Mouse (Mus musculus): ENCODE measurements around the gene Pik3cb.

Pik3cb gene

DNA sequence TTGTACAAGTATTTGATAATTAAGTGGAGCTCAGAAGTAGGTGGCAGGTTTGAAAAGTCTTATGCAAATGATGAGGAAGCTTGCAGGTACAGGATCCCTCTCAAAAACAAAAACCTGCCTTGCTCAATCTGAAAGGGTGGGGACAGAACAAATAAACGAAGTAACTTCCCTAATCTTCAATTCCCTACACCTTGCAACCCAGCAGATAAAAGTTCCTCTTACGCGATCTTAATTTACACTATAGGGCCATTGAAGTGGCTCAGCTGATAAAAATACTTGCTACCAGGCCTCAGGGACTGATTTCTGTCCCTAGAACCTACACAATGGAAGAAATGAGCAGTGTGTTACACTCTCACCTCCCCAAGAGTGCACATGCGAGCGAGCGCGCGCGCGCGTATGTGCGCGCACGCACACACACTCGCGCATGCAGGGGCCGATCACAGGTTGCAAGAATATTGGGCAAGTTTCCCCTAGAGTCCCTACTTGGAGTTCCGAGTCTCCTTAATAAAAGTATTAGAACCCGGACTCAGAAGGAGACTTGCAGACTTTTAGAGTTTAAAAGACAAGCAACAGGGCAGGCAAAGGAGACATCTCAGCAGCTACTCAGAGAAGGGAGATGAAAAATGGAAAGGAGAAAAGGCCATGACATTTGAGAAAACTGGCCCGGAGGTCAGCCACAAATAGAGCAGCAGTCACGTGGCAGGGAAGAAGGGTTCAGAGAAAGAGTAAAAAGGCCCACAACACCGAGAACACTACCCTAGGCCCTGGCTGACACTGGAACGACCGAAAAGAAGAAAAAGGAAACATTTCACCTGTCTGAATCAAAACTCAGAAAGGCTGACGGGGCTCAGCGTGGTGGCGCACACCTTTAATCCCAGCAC, 6.7 kb upstream of the Pik3cb start:
- no peak for DNase-seq (ENCODE audit: low spot score)

DNA sequence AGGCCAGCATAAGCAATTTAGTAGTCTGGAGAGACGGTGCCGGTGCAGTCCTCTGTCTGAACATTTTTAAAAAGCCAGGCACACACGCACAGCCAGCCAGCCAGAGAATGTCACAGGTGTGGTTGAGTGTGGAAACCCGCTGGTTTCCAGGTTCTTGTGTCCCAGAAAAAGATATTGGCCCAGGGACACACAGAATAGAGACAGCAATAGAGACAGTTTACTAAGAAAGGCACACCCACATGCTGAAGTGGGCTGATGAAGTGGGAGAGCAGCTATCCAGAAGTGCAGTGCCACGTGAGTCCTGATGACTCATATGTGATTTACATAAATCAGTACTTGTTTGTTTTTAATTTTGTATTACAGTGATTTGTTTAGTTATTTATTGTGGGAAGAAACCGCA, 5.3 kb upstream of the Pik3cb start:
- no peak for DNase-seq (ENCODE audit: low spot score)

DNA sequence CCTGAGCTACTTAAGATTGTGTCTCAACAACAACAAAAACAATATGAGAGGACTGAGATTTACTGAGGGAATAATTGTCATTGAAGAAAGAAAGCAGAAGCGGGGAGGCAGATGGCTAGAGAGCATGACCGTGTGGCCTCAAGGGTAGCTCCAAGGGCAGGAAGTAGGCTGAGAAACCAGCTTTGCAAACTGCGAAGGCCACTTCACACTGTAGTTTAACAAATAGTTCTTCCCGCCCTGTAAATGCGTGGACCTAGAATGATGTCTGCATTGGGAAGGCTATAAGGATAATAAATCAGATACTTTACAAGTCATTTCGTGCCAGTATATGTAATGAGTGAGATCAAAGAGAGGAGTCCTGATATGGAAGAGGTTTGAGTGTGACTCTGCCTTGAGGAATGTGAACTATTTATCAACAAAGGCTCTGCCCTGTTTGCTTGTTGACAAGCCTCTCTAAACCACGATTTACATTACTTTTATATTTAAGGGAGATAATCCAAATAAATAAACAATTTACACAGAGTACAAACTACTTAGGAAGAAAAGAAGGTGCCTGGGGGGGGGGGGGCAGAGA, 4.1 kb upstream of the Pik3cb start:
- no peak for DNase-seq (ENCODE audit: low spot score)

DNA sequence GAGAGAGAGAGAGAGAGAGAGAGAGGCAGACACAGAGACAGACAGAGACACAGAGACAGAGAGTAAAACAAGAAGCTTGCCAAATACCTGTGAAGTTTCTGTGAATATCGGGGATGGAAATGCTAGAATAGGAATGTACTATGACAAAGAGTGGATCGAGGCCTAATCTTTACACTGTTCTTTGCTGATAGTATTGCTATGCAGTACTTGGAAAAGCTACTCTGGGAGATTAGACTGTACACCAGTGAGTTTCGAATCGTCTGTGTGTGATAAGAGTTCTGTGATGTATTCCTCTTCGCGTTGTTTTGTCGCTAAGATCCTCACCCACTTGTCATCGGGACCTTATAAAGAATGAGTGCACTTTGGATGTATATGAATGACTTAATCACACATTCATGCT, 1.2 kb upstream of the Pik3cb start:
- peak; percentile 70 for DNase-seq (ENCODE audit: low spot score)

DNA sequence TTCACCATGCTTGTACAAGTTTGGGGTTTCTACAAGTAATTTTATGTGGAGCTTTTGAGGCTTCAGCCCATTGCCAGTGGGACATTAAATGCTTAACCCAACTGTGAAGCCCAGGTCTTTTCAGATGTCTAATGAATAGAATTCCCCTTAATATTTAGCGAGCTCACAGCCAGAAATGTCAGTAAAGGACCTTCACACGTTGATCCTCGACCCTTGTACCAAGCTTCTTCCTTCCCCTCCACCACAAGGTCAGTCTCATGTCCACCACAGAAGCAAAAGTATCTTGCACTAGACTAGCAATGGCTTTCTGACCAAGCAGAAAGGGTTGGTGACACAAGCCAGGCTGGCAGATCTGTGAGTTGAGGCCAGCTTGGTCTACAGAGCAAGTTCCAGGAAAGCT, 750 bp upstream of the Pik3cb start:
- DNase-seq (ENCODE audit: low spot score), result no peak

DNA sequence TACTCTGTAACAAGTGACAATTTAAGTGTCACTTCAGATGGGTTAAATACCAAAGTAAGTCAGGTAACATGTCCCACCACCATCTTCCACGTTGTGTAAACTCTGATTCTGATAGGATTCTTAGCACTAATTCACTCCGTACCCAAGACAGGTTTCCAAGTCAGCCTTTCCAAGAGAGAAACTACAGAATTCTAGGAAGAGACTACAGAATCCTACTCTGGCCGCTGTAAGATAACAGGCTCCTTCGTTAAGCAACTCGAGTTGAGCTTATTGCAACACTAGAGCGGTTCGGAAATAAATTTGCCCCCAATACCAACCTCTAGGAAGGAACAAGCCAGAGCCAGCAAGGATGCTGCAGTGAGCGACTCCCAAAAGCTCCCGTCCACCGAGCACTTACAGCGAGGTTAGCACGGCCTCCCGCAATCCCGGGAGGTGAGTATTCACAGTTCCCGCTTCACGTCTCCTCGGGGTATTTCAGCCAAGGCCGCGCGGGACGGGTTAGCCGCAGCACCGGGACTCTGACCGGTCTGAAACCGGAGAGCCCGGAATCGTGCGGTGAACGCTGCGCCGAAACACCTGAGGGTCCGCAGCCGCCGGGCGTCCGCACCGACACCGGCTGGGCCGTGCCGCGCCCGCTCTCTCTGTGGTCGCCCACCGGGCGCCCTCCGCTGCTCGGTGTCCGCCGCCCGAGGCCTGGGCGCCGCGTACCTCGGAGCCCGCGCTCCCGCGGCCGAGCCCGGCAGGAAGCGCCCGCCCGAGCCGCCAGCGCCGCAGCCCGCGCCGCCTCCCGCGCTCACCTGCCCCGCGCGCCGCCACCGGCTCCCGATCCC, 1.0 kb downstream of the Pik3cb start:
- peak; percentile 78 for DNase-seq (ENCODE audit: low spot score)

DNA sequence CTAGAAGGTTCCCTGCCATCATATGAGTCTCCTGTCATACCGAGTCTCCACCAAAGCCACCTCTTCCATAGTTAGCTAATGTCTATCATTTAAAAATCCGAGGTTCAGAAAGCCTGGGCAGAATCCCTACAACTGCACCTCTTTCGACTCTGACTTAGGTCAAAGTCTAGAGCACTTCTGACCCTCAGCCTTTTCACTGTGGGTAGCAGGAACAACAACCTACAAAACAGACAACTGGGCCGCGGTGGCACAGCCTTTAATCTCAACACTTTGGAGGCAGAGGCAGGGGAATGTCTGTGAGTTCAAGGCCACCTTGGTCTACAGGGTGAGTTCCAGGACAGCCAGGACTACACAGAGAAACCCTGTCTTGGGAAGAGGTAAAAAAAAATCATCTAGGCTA, 3.1 kb downstream of the Pik3cb start:
- no peak for DNase-seq (ENCODE audit: low spot score)

DNA sequence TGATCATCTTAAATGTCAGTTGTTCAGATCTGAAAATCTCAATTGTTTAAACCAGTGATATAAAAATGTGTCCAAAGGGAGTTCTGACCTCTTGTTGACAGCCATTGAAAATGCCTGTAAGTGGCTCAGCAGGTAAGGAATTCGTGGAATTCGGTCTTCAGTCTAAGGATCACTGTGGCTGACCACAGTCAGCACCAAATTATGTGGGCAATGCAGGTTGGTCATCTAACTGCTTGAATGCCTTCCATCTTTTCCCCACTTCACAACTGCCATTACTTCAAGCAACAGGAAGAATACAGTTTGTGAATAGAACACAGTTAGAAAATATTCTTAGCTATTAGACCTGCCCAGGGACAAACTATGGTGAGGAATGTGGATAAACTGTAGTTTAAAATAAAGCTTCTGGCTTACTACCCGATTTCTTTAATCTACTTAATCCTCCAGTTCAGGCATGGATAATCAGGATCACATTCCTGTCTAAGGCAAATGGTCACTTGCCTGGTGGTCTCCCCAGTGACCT, 8.4 kb downstream of the Pik3cb start:
- DNase-seq (ENCODE audit: low spot score), result no peak

DNA sequence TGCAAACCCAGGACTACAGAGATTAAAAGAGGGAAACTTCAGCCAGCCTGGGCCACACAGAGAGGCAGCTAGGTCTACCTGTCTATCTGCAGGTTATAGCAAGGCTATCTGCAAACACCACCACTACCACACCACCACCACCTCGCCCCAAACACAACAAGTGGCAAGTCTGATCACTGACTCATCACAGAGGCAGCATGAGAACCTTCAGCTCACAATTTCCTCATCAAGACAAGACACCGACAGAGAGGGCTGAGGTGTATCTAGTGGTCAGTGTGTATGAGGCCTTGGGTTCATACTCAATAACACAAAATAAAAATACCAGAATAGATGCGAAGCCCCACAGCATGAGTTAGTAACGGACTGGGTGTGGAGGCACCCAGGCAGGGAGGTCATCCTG, 9.3 kb downstream of the Pik3cb start:
- no peak for DNase-seq (ENCODE audit: low spot score)

DNA sequence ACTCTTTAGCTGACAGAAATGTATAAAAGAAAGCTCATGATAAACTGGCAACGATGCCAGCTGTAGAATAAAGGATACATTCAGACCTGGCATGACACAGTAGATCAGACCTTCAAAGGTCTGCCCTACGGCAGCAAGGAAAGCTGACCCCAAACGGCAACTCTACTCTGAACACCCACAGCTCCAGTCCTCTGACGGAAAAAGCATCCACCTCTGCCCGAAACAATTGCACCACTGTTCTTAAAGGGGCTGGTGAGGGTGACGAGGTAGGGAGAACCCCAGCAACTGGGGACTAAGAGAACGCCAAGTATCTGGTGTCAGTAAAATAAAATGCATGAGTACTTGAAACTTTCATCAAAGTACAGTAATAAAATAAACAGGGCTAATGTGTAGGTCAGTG, 12.8 kb downstream of the Pik3cb start:
- DNase-seq (ENCODE audit: low spot score), result no peak

DNA sequence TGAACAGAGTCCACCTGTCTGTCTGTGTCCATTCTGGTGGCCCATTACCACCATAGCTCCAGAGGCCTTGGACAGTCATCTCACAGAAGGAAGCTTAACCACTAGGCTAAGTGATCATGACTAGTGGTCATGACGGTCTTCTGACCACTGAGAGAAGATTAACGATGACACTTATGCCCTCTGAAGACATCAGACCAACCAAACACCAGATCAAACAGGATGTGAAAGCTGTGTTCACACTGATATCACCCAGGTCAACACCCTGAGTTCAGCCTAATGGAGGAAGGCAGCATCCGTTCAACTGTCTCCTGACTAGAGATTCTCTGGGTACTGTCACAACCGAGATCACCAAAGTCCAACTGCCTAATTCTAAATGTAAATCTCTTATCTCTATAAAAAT, 17.7 kb downstream of the Pik3cb start:
- DNase-seq (ENCODE audit: low spot score), result no peak

DNA sequence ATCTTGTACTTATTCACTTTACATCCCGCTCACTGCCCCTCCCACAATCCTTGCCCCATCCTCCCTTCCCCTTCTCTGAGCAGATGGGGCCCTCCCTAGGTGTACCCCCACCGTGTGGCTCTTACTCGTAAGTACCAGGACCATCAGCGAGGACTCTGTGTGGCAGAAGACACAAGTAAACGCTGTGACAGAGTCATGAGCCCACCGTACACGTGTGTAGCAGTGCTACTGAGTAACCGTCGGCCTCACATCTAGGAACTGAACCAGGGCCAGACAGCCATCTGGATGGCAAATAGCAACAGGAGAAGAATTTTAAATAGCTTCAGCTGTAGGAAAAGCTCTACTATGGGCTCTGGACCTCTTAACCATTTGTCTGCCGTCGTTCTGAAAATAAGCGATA, 28.0 kb downstream of the Pik3cb start:
- DNase-seq (ENCODE audit: low spot score), result no peak

DNA sequence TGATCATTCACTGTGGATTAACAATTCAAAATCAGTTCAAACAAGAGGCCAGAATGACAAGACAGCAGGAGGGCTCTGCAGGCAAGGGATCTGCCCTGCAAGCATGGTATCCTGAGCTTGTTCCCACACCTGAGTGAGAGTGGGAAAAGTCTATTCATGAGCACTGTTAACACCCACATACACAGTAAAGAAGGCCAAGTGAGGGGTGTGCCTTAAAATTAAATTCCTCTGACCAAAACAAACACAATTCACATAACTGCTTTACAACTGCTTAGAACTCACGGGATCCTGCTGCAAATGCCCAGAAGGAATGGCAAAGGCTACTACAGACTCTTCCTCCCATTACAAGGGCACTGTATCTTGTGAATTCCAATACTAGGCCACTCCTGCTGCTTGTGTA, 29.3 kb downstream of the Pik3cb start:
- no peak for DNase-seq (ENCODE audit: low spot score)

DNA sequence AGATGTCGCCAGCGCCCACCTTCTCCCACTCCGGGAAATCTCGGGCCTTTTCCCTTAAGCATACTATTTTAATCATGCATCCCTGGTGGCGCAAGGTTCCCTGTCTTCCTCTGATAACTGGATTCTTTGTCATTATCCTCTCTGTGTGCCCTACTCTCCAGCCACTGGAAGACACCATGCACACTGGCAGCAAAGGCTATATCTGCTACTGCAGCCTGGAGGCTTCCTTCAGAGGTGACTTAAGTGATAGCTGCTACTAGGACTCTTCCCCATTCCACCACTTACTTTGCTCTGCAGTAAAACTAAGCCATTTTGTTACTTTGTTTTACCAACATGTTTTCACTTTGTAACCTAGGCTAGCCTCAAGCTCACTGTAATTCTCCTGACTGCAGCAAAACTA, 30.2 kb downstream of the Pik3cb start:
- DNase-seq (ENCODE audit: low spot score), result no peak

DNA sequence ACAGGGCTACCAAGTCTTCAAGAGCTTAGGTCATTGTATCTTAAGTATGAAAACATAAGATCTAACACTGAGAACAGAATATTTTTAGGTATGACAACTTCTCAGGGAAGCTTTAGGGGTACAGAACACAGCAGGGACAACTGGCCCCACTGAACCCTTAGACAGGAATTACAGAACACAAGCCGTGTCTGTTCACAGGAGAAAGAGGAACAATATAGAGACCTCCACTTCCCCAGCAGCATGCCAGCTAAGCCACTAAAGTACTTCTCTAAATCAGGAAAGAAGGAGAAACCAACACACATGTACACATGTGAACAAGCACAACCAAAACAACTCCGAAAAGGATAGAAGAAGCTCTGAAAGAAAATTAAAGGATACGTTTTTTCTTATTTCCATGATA, 30.8 kb downstream of the Pik3cb start:
- no peak for DNase-seq (ENCODE audit: low spot score)

DNA sequence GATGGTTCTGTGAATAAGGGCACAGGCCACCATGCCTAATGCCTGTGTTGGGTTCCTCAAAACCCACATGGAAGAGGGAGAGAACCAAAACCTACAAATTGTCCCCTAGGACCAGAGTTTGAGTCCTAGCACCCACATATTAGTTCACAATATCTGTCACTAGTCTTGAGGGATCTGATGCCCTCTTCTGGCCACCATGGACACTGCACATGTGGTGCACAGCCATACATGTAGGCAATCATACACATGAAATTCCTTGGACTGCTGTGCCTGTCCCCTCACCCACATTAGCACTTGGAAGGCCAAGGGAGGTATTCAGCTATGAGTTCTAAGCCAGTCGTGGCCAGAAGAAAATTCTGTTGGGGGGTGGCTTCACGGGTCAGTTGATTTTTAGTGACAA, 36.0 kb downstream of the Pik3cb start:
- DNase-seq (ENCODE audit: low spot score), result no peak

DNA sequence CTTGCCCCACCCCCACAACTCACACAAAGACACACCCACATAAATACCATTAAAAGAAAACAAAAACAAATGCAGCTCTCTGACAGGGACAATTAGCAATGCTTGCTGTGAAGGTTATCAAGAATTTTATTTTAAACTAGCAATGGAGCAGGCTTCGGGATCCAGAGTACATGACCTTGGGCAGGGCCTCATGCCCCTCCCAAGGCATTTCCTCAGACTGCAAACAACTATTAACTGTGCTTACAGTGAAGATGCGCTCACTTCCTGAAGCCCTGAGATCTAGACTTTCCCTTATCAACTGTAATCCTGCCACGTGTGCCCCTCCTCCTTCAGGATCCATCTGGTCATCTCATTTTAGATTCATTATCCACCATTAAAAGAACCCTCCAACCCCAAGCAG, 36.6 kb downstream of the Pik3cb start:
- no peak for DNase-seq (ENCODE audit: low spot score)

DNA sequence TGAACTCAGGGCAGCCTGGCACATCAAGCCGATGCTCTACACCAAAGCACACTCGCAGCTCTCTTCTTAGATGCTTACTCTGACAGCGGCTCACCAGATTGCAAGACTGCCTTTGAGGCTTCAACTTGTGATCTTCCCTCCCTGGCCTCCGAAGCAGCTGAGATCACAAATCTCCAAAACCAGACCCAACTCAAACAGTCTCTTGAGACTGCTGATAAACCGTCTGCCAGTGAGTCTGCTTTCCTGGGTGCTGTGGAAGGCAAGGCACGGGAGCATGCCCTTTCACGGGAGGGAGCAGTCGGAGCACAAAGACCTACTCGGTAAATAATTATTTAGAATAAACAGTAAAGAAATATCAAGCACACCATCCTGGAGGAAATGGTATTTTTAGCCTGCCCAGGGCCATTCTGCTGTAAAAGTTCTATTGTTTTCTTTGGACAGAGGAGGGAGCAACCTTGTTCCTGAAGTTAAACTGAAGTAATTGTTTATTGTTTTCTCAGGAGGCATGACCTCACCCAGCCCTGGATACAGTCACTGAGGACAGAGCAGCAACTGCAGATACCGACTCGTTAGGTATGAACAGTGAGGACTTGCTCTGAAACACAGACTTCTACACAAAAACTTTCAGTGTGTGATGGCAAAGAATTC, 41.8 kb downstream of the Pik3cb start:
- DNase-seq (ENCODE audit: low spot score), result peak; percentile 52

DNA sequence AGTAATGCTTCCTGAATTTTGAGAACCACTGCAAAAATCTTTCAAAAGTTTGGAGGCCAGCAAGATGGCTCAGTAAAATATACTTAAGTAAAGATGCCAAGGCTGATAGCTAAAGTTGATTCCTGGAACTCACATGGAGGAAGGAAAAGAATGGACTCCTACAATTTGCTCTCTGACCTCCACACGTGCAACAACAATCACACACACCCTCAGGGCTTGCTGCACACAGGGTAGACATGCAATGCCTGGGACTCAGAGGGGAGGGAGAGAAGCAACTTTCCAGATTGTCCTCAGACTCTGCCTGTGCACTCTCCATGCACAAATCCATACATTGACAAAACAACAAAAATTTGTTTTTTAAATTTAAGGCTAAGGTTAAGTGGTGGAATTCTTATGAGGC, 42.8 kb downstream of the Pik3cb start:
- no peak for DNase-seq (ENCODE audit: low spot score)

DNA sequence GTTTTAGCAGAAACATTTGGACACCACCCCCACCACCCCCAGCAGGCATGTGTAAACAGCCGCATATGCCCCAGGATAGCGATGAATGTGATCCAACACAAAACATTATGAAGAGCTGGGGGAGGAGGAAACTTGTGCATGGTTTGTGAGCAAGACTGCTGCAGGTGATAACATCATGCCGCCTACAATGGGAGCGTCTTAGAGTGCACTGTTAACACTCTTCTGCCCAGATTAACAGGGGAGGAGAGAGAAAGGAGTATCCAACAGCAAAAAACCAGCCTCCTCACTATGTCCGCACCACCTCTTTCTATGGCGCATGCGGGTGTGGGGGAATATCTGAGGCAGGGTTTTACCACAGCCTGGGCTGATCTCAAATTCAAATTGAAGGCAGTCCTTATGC, 45.2 kb downstream of the Pik3cb start:
- DNase-seq (ENCODE audit: low spot score), result no peak

DNA sequence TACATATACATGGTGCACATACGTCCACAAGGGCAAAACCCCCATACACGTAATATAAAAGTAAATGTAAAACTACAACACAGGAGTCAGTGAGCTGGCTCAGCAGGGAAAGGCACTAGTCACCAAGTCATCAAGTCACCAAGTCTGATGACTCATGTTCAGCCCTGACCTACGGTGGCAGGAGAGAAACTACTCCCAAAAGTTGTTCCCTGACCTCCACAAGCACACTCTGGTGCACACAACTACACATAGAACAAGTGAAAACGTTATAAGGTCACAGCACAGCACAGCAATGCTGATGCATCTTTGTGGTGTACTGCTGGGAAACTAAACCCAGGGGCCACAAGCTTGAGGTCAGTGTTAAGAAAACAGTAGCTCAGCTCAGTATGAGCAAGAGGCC, 49.9 kb downstream of the Pik3cb start:
- no peak for DNase-seq (ENCODE audit: low spot score)

DNA sequence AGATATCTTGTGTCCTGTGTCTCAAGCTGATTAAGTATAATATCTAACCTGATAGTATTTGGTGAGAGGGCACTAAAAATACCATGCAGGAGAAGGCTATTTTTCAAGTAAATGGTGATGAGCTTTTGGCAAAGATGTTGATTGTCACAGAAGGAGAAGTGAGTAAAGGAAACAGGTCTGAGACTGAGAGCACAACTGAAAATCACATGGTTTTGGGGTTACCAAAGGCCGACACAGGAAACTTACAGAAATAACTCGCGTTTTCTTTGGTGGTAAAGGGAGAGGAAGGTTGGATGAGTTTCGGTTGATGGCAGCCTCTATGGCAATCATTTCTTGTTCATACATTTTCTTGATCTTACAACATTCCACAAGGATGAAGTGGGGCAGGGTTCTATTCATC, 50.5 kb downstream of the Pik3cb start:
- DNase-seq (ENCODE audit: low spot score), result no peak
